Mouse (Mus musculus) heart, embryonic 10.5 days (tissue): ENCODE results near the gene Tob1. TPM values are rescaled to one million over a fixed set of nuclear protein-coding genes. Genes with fewer than 3 reads are reported as not detected.
A peak's percentile ranks its signal among the peaks of the same experiment; 100 is the strongest.

Source experiments
- DNase-seq: peaks from one replicate; pipeline ENCODE4 v3.0.0-alpha.2; 2017; ENCODE audit warnings: low spot score
- H3K27ac ChIP-seq: fragments of 300-500 bp; sonication (generic); 2 replicates; pipeline ENCODE4 v1.5.1; 2016; ENCODE audit warnings: mild to moderate bottlenecking
- H3K27me3 ChIP-seq: fragments of 300-500 bp; sonication (generic); 2 replicates; pipeline ENCODE4 v1.6.1; 2016; ENCODE audit warnings: mild to moderate bottlenecking; ENCODE audit not compliant: poor library complexity, insufficient read depth, severe bottlenecking
- H3K36me3 ChIP-seq: fragments of 300-500 bp; sonication (generic); 2 replicates; pipeline ENCODE4 v1.6.1; 2016; ENCODE audit warnings: mild to moderate bottlenecking, moderate library complexity
- H3K4me1 ChIP-seq: fragments of 300-500 bp; sonication (generic); 2 replicates; pipeline ENCODE4 v1.6.1; 2016; ENCODE audit warnings: mild to moderate bottlenecking
- H3K4me3 ChIP-seq: fragments of 300-500 bp; sonication (generic); 2 replicates; pipeline ENCODE4 v1.5.1; 2016; ENCODE audit warnings: mild to moderate bottlenecking, moderate library complexity
- H3K9me3 ChIP-seq: fragments of 300-500 bp; sonication (generic); 2 replicates; pipeline ENCODE4 v1.6.1; 2016; ENCODE audit warnings: mild to moderate bottlenecking, moderate library complexity
- WGBS: fragments of 180-500 bp; shearing (Covaris S2); methylation state at CpG from one replicate; pipeline ENCODE4 v1.1.7; 2016; 5-methylcytosine and 5-hydroxymethylcytosine counted together
- polyA plus RNA-seq: library from polyadenylated mRNA; unstranded; fragments of >200 nt; fragmentation: Nextera tagmentation; extraction: Ambion mirVana; gene quantifications from 2 replicates; pipeline ENCODE4 v1.2.1, GENCODE M21; 2016

Tob1 gene
- polyA plus RNA-seq, 1 experiment from 2014 or later: 18.5 TPM

- Histone ChIP-seq H3K9me3 (no peaks in the 10 kb centered on the region), H3K4me1 (peaks cover 25% of the 10 kb centered on the region), H3K27ac (no peak overlapping the region), H3K4me3 (no peak overlapping the region), H3K36me3 (no peaks in the 10 kb centered on the region), H3K27me3 (peaks cover 5% of the 10 kb centered on the region; the same call in 1 of the 2 replicates)
- DNase-seq: no peak
- WGBS: 18% methylated on average over 1 of the region's 1 CpGs
Observed at GRCm38 (mm10) chr11:94179768-94180167, 31.5 kb upstream of the Tob1 start.

DNA sequence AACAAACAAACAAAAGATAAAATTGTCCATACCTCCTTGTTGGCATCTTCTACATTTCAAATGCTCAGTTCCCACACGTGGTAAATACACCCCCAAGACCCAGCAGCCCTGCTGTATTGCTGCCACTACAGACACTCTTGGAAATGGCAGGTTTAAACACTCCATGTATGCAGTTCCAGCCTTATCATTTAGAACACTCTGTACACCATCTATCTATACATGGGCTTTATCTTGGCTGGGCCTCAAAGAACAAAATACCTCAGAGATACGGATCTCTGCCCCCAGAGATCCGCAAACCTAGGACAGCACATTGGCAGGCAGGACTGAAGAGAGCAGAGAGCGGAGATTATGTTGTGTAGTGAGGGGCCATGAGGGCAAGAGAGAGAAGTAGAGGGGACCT, 31.1 kb upstream of the Tob1 start:
- 48% methylated on average over 4 of the region's 4 CpGs for WGBS
- Histone ChIP-seq H3K27ac (0 out of 2 replicates have a peak overlapping the region, but pooled peaks have one; percentile 22), H3K36me3 (no peaks in the 10 kb centered on the region), H3K27me3 (peaks cover 3% of the 10 kb centered on the region; the same call in 1 of the 2 replicates), H3K9me3 (no peaks in the 10 kb centered on the region), H3K4me1 (peaks cover 23% of the 10 kb centered on the region), H3K4me3 (no peak overlapping the region)
- no peak for DNase-seq

- H3K9me3 ChIP-seq: no peaks in the 10 kb centered on the region
- H3K4me1 ChIP-seq: peaks cover 15% of the 10 kb centered on the region
- no peak overlapping the region for H3K4me3 ChIP-seq
- 90% methylated on average over 8 of the region's 8 CpGs for WGBS
- no peaks in the 10 kb centered on the region for H3K36me3 ChIP-seq
- no peaks in the 10 kb centered on the region for H3K27me3 ChIP-seq
- DNase-seq: no peak
- no peak overlapping the region for H3K27ac ChIP-seq
Observed at GRCm38 (mm10) chr11:94181694-94182093, 29.6 kb upstream of the Tob1 start.

- Histone ChIP-seq H3K4me1 (peaks cover 15% of the 10 kb centered on the region), H3K36me3 (no peaks in the 10 kb centered on the region), H3K27ac (no peak overlapping the region), H3K9me3 (no peaks in the 10 kb centered on the region), H3K27me3 (no peaks in the 10 kb centered on the region), H3K4me3 (no peak overlapping the region)
- DNase-seq: no peak
- 89% methylated on average over 4 of the region's 4 CpGs for WGBS
Observed at GRCm38 (mm10) chr11:94182711-94183110, 28.5 kb upstream of the Tob1 start.

DNA sequence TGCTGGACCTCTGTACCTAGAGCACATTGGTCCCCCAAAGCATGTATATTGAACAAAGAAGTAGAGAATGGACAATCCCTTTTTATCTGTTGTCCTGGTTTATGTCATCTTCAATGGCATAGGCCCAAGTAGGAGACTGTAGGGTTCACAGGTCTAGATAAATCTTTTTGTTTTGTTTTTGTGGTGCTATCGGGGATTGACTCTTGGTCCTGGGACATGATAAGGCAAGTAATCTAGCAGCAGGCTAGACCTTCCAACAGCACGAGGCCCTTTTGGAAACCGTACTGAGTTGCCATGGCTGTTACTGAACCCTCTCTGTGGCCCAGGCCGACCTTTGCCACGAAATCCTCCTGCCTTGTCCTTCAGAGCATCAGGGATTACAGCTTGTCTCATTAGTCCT, 28.1 kb upstream of the Tob1 start:
- Histone ChIP-seq H3K27ac (no peak overlapping the region), H3K9me3 (no peaks in the 10 kb centered on the region), H3K27me3 (no peaks in the 10 kb centered on the region), H3K4me3 (no peak overlapping the region), H3K4me1 (peaks cover 11% of the 10 kb centered on the region), H3K36me3 (no peaks in the 10 kb centered on the region)
- DNase-seq: no peak
- WGBS: 74% methylated on average over 5 of the region's 5 CpGs

- DNase-seq: no peak
- H3K4me3 ChIP-seq: no peak overlapping the region
- no peak overlapping the region for H3K27ac ChIP-seq
- no peaks in the 10 kb centered on the region for H3K9me3 ChIP-seq
- H3K4me1 ChIP-seq: peaks cover 7% of the 10 kb centered on the region
- H3K27me3 ChIP-seq: no peaks in the 10 kb centered on the region
- 71% methylated on average over 2 of the region's 2 CpGs for WGBS
- H3K36me3 ChIP-seq: no peaks in the 10 kb centered on the region
Observed at GRCm38 (mm10) chr11:94183671-94184070, 27.6 kb upstream of the Tob1 start.

DNA sequence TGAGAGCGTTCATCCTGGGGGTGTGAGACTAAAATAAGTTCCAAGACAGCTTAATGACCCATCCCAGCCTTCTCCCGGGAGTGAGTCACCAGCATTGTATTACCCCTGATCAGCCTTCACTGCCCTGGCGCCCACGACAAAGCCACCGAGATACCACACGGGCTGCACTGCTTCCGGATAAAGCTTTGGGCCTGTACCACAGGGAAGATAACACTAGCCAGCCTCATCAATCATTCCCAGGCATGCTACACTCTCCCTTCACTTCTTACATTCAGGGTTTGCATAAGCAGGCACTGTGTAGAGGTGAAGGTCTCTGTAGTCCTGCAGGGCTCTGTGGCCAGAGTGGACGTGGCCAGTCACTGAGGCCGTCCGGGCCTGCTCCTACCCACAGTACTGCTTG, 21.7 kb upstream of the Tob1 start:
- no peaks in the 10 kb centered on the region for H3K27me3 ChIP-seq
- DNase-seq: no peak
- H3K36me3 ChIP-seq: no peaks in the 10 kb centered on the region
- H3K27ac ChIP-seq: peak overlapping the region; percentile 65
- no peaks in the 10 kb centered on the region for H3K9me3 ChIP-seq
- H3K4me1 ChIP-seq: peaks cover 22% of the 10 kb centered on the region
- 18% methylated on average over 10 of the region's 10 CpGs for WGBS
- no peak overlapping the region for H3K4me3 ChIP-seq

DNA sequence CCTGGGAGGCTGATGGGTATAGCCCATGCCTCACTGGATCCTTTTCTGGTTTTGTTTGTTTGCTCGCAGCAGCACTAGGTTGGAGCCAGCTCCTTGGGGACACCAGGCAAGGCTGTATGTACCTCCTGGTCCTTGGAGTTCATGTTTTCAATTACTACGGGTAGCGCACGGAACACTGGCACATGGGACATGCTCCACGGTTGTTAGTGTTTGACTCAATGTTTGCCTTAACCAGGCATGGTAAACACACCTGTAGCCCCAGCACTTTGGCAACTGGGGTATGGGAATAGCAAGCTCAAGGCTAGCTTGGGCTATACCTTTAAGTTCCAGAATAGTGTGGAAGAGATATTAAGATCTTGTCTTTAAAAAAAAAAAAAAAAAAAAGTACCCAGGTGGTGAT, 20.6 kb upstream of the Tob1 start:
- H3K27ac ChIP-seq: peak overlapping the region; percentile 44; the same call in 1 of the 2 replicates
- WGBS: 93% methylated on average over 5 of the region's 5 CpGs
- H3K9me3 ChIP-seq: no peaks in the 10 kb centered on the region
- H3K27me3 ChIP-seq: no peaks in the 10 kb centered on the region
- H3K4me1 ChIP-seq: peaks cover 22% of the 10 kb centered on the region
- no peaks in the 10 kb centered on the region for H3K36me3 ChIP-seq
- H3K4me3 ChIP-seq: no peak overlapping the region
- DNase-seq: no peak

GRCm38 (mm10) chr11:94193109-94193508, 18.1 kb upstream of the Tob1 start:
- 69% methylated on average over 2 of the region's 2 CpGs for WGBS
- Histone ChIP-seq H3K36me3 (no peaks in the 10 kb centered on the region), H3K4me1 (peaks cover 30% of the 10 kb centered on the region), H3K27ac (no peak overlapping the region), H3K27me3 (no peaks in the 10 kb centered on the region), H3K9me3 (no peaks in the 10 kb centered on the region), H3K4me3 (no peak overlapping the region)
- DNase-seq: no peak

GRCm38 (mm10) chr11:94196311-94196710, 14.9 kb upstream of the Tob1 start:
- no peak for DNase-seq
- H3K4me1 ChIP-seq: peaks cover 14% of the 10 kb centered on the region; the same call in 1 of the 2 replicates

GRCm38 (mm10) chr11:94198405-94199146, 12.7 kb upstream of the Tob1 start:
- Histone ChIP-seq H3K27me3 (no peaks in the 10 kb centered on the region), H3K4me1 (peaks cover 12% of the 10 kb centered on the region; the same call in 1 of the 2 replicates), H3K36me3 (no peaks in the 10 kb centered on the region), H3K27ac (no peak overlapping the region), H3K9me3 (no peaks in the 10 kb centered on the region), H3K4me3 (no peak overlapping the region)
- DNase-seq: no peak
- 80% methylated on average over 7 of the region's 7 CpGs for WGBS

More at GRCm38 (mm10) chr11:94196311-94196710, 14.9 kb upstream of the Tob1 start:
- H3K9me3 ChIP-seq: no peaks in the 10 kb centered on the region
- 74% methylated on average over 3 of the region's 3 CpGs for WGBS
- no peaks in the 10 kb centered on the region for H3K36me3 ChIP-seq
- H3K27ac ChIP-seq: no peak overlapping the region
- H3K27me3 ChIP-seq: no peaks in the 10 kb centered on the region
- no peak overlapping the region for H3K4me3 ChIP-seq

DNA sequence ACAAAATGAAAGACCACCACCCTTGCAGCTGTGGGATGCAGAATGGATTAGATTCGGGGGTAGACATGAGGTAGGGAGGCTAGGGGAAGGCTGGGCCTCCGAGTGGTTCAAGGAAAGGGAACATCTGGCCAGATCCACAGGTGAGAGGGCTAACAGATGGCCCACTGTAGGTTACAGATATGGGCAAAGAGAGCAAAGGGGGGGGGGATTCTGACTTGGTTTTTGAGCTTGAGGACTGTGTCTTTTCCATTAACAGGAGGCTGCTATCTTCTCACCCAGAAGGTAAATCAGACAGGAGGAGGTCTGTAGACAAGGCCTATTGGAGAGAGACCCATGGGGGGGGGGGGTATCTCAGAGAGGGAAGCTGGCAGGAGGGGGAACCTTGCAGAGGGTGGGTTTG, 11.5 kb upstream of the Tob1 start:
- WGBS: 59% methylated on average over 2 of the region's 2 CpGs

GRCm38 (mm10) chr11:94200422-94200821, 10.8 kb upstream of the Tob1 start:
- no peaks in the 10 kb centered on the region for H3K36me3 ChIP-seq
- peaks cover 12% of the 10 kb centered on the region; the same call in 1 of the 2 replicates for H3K4me1 ChIP-seq
- H3K4me3 ChIP-seq: no peak overlapping the region
- WGBS: 55% methylated on average over 4 of the region's 4 CpGs
- no peaks in the 10 kb centered on the region for H3K9me3 ChIP-seq
- H3K27ac ChIP-seq: no peak overlapping the region
- DNase-seq: no peak
- no peaks in the 10 kb centered on the region for H3K27me3 ChIP-seq

More for the DNA sequence above, 11.5 kb upstream of the Tob1 start:
- Histone ChIP-seq H3K4me3 (no peak overlapping the region), H3K27me3 (no peaks in the 10 kb centered on the region), H3K27ac (no peak overlapping the region), H3K36me3 (no peaks in the 10 kb centered on the region), H3K9me3 (no peaks in the 10 kb centered on the region), H3K4me1 (peaks cover 12% of the 10 kb centered on the region; the same call in 1 of the 2 replicates)
- no peak for DNase-seq
